Mouse (Mus musculus) spleen, adult 2 months (tissue): ENCODE measurements around the gene Atp6v1e1. TPM values are rescaled to one million over a fixed set of nuclear protein-coding genes. Genes with fewer than 3 reads are reported as not detected.
"Not testable (repeated sequence)": the region's sequence is repeated elsewhere in the genome, so short reads cannot be mapped to it uniquely, and the experiment has no call there.

Experiments used
- DNase-seq, 2 experiments: peaks; one replicate each; pipeline versions ENCODE4 v3.0.0 to v3.0.0-alpha.2; 2012 to 2021; ENCODE audit warnings: low spot score in 2 of 2, low read depth in 1 of 2
- H3K27ac ChIP-seq: fragments of 200-500 bp; 2 replicates; pipeline ENCODE4 v1.5.1; 2012; ENCODE audit warnings: low read length, inconsistent platforms; ENCODE audit not compliant: insufficient read depth
- H3K27me3 ChIP-seq: fragments of 200-500 bp; 2 replicates; pipeline ENCODE4 v1.6.1; 2012; ENCODE audit warnings: mild to moderate bottlenecking, moderate library complexity, low read length, inconsistent platforms; ENCODE audit not compliant: control insufficient read depth, insufficient read depth
- H3K36me3 ChIP-seq: fragments of 200-500 bp; 2 replicates; pipeline ENCODE4 v1.6.1; 2012; ENCODE audit warnings: mild to moderate bottlenecking, low read length, inconsistent platforms; ENCODE audit not compliant: control insufficient read depth, insufficient read depth
- H3K4me1 ChIP-seq: fragments of 200-500 bp; 2 replicates; pipeline ENCODE4 v1.6.1; 2011; ENCODE audit warnings: inconsistent platforms; ENCODE audit not compliant: control insufficient read depth, insufficient read depth, insufficient read length
- H3K4me3 ChIP-seq: fragments of 200-500 bp; 2 replicates; pipeline ENCODE4 v1.5.1; 2011; ENCODE audit warnings: mild to moderate bottlenecking, inconsistent platforms; ENCODE audit not compliant: insufficient read depth, insufficient read length; ENCODE audit errors: extremely low read depth
- CTCF ChIP-seq: fragments of 200-500 bp; IDR thresholded peaks from 2 replicates; pipeline ENCODE4 v1.5.1; 2011; ENCODE audit warnings: mild to moderate bottlenecking, inconsistent platforms; ENCODE audit not compliant: insufficient read depth, insufficient read length, insufficient replicate concordance; ENCODE audit errors: extremely low read depth
- POLR2A ChIP-seq: fragments of 200-500 bp; IDR thresholded peaks from 2 replicates; pipeline ENCODE4 v1.6.1; 2011; ENCODE audit warnings: low read depth, low read length, inconsistent platforms
- WGBS: fragments of 180-500 bp; shearing (Covaris S2); methylation state at CpG from one replicate; pipeline ENCODE4 v1.1.7; 2018; 5-methylcytosine and 5-hydroxymethylcytosine counted together
- polyA plus RNA-seq: library from polyadenylated mRNA; depleted of rRNA; stranded (reverse); fragments of >200 nt; gene quantifications from 2 replicates; pipeline ENCODE4 v1.2.3, GENCODE M21; 2012; rRNA removed

Atp6v1e1 gene
- polyA plus RNA-seq = 59.8 and 73.7 TPM in 2 replicates

DNA sequence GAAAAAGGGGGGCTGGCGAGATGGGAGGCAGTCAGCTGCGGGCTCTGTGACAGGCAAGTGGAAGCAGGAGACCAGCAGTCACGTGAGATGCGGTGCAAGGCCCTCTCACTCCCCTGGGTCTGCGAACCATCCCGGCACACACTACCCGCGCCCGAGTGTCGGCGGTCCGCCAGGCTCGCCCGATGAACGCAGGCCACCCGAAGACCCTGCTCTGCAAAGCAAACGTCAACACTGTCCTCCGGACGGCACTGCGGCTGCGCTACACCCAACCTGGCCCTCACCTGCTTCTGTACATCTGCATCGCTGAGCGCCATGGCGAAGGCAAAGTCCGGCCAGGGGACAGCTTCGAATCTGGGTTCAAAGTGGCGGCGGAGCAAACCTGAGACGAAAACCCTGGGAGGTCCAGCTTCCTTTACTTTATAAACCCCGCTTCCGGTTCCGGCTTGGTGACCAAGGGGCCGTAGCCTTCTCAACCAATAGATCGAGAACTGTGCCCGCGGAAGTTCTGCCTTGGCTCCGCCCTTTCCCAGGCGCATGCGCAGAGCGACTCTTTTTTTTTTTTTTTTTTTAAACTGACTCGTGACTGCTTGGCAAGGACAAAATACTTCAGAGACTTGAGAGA lies at the start of gene Atp6v1e1:
Gene Atp6v1e1, minus strand, starts transcription at position 487 of the 622 bp plus-strand sequence.
- H3K27me3 ChIP-seq = no peaks in the 10 kb centered on the region
- DNase-seq = peak; percentile 89 to 93
- H3K4me3 ChIP-seq = peak within 1 kb of the TSS; percentile 73
- peak within 1 kb of the TSS; percentile 82 for H3K27ac ChIP-seq
- TF ChIP-seq CTCF (no peak), POLR2A (peak; percentile 81)
- H3K4me1 ChIP-seq = peaks cover 5% of the 10 kb centered on the region; the same call in 1 of the 2 replicates
- under 1% methylated on average over 41 of the region's 41 CpGs for whole genome bisulfite sequencing
- H3K36me3 ChIP-seq = peaks cover 16% of the 10 kb centered on the region

DNA sequence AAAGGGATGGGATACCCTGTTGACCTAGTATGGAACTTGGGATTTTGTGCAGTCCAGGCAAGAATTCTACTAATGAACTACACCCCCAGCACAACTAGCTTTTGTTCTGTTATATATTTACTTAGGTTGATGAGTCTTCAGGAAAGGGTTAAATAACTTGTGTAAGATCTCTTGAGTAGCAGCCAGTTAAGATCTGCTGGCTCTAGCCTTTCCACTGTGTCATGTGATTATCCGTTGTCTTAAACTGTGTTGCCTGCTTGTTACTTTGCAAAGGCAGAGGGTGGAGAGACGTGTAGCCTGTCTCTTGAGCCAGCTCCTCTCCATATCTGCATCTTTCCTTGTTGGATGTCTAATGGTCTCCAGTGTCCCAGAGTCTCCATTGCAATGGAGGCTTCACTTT lies 48.7 kb upstream of the Atp6v1e1 start:
- DNase-seq = no peak
- peaks cover 4% of the 10 kb centered on the region; the same call in 1 of the 2 replicates for H3K36me3 ChIP-seq
- 86% methylated on average over 2 of the region's 2 CpGs for WGBS

DNA sequence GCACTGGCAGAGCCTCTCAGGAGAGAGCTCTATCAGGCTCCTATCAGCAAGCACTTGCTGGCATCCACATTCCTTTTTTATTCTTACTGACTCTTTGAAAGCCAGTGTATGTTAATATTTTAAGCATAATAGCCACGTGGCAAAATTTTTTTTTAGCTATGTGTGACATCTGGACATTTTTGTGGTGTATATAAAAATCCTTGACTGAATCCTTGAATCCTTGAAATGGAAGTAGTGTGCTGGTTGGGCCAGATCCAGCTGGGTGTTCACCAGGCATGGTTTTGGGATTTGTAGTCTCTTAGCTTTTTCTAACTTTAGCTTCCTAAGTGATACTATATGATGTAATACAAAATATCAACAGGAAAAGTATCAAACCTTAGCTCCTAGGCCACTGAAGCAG lies 46.2 kb upstream of the Atp6v1e1 start:
- 64% methylated on average over 1 of the region's 1 CpGs for WGBS
- H3K4me1 ChIP-seq = peaks cover 2% of the 10 kb centered on the region; the same call in 1 of the 2 replicates
- no peak overlapping the region for H3K4me3 ChIP-seq
- no peaks in the 10 kb centered on the region for H3K27me3 ChIP-seq
- no peak overlapping the region for H3K27ac ChIP-seq
- TF ChIP-seq CTCF (no peak), POLR2A (no peak)
- H3K36me3 ChIP-seq = peaks cover 10% of the 10 kb centered on the region; the same call in 1 of the 2 replicates
- no peak for DNase-seq

More for the DNA sequence above, 48.7 kb upstream of the Atp6v1e1 start:
- H3K4me3 ChIP-seq = no peak overlapping the region
- H3K4me1 ChIP-seq = no peaks in the 10 kb centered on the region
- H3K27me3 ChIP-seq = no peaks in the 10 kb centered on the region
- H3K27ac ChIP-seq = no peak overlapping the region
- TF ChIP-seq CTCF = no peak
- TF ChIP-seq POLR2A = no peak

DNA sequence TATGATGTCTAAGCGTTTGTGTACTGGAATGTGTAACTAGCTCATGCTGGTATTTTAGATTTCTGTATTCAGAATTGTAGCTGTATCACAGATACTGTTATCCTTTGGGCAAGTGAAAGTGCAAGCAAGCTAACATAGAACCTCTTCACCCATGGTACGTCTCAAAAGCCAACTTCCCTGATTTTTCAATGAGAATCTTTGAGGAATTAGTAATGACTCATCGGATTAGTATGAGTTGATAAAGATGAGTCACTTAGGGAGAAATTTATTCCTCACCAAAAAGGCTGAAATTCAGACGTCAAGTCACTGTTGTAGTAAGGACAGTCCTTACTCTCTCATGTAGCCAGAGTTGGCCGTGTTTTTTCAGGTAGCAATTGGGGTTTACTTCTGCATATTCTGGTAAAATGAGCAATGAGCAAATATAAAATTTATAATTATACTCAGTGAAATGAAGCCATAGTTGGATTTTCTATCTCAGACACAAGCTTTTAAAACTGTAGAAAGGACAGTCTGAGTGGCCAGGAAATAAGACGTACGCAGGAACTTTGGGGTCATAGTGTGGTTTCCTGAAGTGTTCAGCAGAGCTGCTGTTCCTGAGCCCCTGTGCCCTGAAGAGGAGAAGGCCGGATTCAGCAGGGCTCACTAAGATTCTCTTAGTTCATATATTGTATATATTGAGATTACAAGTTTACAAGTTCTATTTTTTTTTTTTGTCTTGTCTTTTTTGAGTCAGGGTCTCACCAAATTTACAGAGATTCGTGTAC lies 43.6 kb upstream of the Atp6v1e1 start:
- Histone ChIP-seq H3K4me1 (peaks cover 2% of the 10 kb centered on the region; the same call in 1 of the 2 replicates), H3K36me3 (peaks cover 9% of the 10 kb centered on the region; the same call in 1 of the 2 replicates), H3K4me3 (no peak overlapping the region), H3K27ac (no peak overlapping the region), H3K27me3 (no peaks in the 10 kb centered on the region)
- DNase-seq = no peak
- TF ChIP-seq POLR2A = no peak
- no peak for TF ChIP-seq CTCF
- 49% methylated on average over 9 of the region's 9 CpGs for WGBS

DNA sequence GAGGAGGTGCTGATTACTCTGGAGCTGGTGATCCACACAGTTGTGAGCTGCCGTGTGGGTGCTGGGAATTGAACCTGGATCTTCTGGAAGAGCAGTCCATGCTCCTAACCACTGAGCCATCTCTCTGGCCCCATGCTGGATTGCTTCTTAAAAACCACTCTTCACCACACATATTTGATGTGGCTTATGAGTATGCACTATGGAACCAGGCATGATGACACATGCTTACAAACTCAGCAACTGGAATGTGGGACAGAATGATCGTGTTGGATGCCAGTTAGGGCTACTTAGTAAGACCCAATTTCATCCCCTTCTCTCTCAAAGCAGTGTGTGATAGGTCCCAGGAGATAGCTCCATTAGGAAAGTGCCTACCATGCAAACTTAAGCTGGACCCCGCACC lies 37.5 kb upstream of the Atp6v1e1 start:
- TF ChIP-seq POLR2A = no peak
- TF ChIP-seq CTCF = no peak
- H3K27me3 ChIP-seq = no peaks in the 10 kb centered on the region
- no peak overlapping the region for H3K4me3 ChIP-seq
- WGBS = 95% methylated on average over 3 of the region's 3 CpGs
- DNase-seq = no peak
- no peaks in the 10 kb centered on the region for H3K4me1 ChIP-seq
- peaks cover 3% of the 10 kb centered on the region; the same call in 1 of the 2 replicates for H3K36me3 ChIP-seq
- H3K27ac ChIP-seq = no peak overlapping the region

DNA sequence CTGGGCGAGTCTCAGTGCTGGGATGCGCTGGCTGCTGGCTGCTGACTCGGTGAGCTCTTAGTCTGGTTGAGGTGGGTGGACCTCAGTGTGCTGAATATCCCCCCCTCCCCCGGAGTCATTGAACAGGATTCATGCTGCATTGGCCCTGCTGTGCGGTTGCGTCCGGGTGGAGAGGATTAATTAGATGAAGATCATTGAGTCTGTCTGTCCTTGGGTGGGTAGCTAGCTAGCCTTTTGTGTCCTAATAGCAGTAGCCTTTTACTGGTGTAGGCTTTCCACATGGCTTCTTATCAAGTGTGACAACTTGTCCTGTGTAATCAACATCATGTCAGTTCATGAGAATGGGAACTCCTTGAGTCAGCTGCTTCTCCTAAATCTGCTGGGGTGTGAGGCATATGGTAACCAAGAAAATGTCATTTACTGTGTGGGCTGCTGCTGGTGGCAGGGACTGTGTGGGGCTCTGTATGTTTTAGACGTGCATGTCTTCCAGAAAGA lies 35.7 kb upstream of the Atp6v1e1 start:
- Histone ChIP-seq H3K36me3 (peaks cover 3% of the 10 kb centered on the region; the same call in 1 of the 2 replicates), H3K4me1 (no peaks in the 10 kb centered on the region), H3K27me3 (no peaks in the 10 kb centered on the region), H3K4me3 (no peak overlapping the region), H3K27ac (no peak overlapping the region)
- 96% methylated on average over 8 of the region's 8 CpGs for WGBS
- no peak for DNase-seq
- TF ChIP-seq POLR2A (no peak), CTCF (no peak)

DNA sequence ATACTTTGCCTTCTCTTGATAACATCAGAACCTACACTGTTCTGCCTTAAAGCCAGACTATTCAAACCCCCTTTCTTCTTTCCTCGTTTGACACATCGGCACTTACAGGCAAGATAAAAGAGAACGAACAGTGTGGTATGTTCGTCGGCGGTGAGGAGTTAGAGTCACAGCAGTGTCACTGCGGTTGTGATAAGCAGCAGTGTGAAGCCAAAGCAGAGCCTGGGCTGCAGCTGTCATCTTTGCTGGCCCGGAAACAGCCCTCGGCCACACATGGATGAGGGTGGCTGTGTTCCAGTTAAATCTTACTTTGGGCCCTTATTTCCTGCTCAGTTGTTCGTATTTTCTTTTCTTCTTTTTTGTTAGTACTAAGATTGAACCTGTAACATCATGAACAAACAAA lies 31.8 kb upstream of the Atp6v1e1 start:
- no peak for DNase-seq
- H3K27me3 ChIP-seq = no peaks in the 10 kb centered on the region
- no peak overlapping the region for H3K4me3 ChIP-seq
- TF ChIP-seq POLR2A (no peak), CTCF (no peak)
- 80% methylated on average over 10 of the region's 10 CpGs for WGBS
- H3K36me3 ChIP-seq = peaks cover 4% of the 10 kb centered on the region; the same call in 1 of the 2 replicates
- H3K4me1 ChIP-seq = no peaks in the 10 kb centered on the region
- H3K27ac ChIP-seq = no peak overlapping the region

DNA sequence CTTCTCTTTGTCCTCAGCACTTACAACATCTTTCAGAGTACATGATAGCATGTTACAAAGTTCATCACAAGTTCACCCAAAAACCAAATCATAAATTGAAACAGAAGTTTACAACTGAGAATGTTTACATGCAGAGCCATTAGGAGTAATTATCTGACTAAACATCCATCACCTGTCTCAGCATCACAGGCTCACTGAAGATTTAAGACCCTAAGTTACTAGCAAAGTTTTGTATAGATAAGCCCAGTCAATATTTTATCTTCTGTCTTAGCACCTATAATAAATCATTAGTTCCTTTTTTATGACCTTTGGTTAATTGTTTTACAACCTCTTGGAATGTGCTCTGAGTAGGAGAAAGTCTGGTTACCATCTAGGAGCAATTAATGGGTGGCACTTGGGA lies 28.1 kb upstream of the Atp6v1e1 start:
- peaks cover 13% of the 10 kb centered on the region for H3K36me3 ChIP-seq
- H3K4me1 ChIP-seq, H3K27ac ChIP-seq, DNase-seq, H3K4me3 ChIP-seq, H3K27me3 ChIP-seq: not testable (repeated sequence)
